Mouse (Mus musculus) MEL (cell line): ENCODE data around the gene Mis18a.

Source experiments
- BHLHE40 ChIP-seq: IDR thresholded peaks from 2 replicates; pipeline ENCODE4 v1.6.1; 2012; ENCODE audit warnings: low read depth, mild to moderate bottlenecking, inconsistent platforms, low read length, improper control_type of control experiment, borderline replicate concordance
- CTCF ChIP-seq, 3 experiments: IDR thresholded peaks in 2 of 3; conservative IDR thresholded peaks in 1 of 3; 2 replicates each; pipeline ENCODE4 v1.5.1; 2011 to 2012; ENCODE audit warnings: low read length in 3 of 3, low read depth in 2 of 3, mild to moderate bottlenecking in 2 of 3, improper control_type of control experiment in 1 of 3, inconsistent platforms in 1 of 3, mixed read lengths in 1 of 3, moderate library complexity in 1 of 3; ENCODE audit not compliant: control insufficient read depth in 1 of 3, insufficient read depth in 1 of 3, poor library complexity in 1 of 3, severe bottlenecking in 1 of 3
- ELF1 ChIP-seq: IDR thresholded peaks from 2 replicates; pipeline ENCODE4 v1.6.1; 2014; ENCODE audit warnings: low read depth, mild to moderate bottlenecking, inconsistent platforms, low read length, improper control_type of control experiment, moderate library complexity
- EP300 ChIP-seq, 2 experiments: IDR thresholded peaks; 2 replicates each; pipeline ENCODE4 v1.6.1; 2011; ENCODE audit warnings: improper control_type of control experiment in 2 of 2, low read length in 2 of 2, low read depth in 1 of 2, mild to moderate bottlenecking in 1 of 2
- GABPA ChIP-seq: IDR thresholded peaks from 2 replicates; pipeline ENCODE4 v1.6.1; 2012; ENCODE audit warnings: low read depth, mild to moderate bottlenecking, inconsistent platforms, low read length, improper control_type of control experiment, moderate library complexity
- NRF1 ChIP-seq: IDR thresholded peaks from 2 replicates; pipeline ENCODE4 v1.6.1; 2014; ENCODE audit warnings: low read depth, mild to moderate bottlenecking, inconsistent platforms, low read length, improper control_type of control experiment, moderate library complexity; ENCODE audit not compliant: poor library complexity, insufficient read depth, severe bottlenecking
- POLR2A ChIP-seq, 2 experiments: IDR thresholded peaks; 2 replicates each; pipeline ENCODE4 v1.6.1; 2011 to 2012; ENCODE audit warnings: low read length in 2 of 2, mild to moderate bottlenecking in 2 of 2, control low read depth in 1 of 2, improper control_type of control experiment in 1 of 2, low read depth in 1 of 2, moderate library complexity in 1 of 2; ENCODE audit not compliant: control insufficient read depth in 1 of 2, insufficient read depth in 1 of 2, poor library complexity in 1 of 2
- ZC3H11A ChIP-seq: IDR thresholded peaks from 2 replicates; pipeline ENCODE4 v1.6.1; 2012; ENCODE audit warnings: low read depth, mild to moderate bottlenecking, inconsistent platforms, low read length, improper control_type of control experiment
- ZKSCAN1 ChIP-seq: IDR thresholded peaks from 2 replicates; pipeline ENCODE4 v1.6.1; 2012; ENCODE audit warnings: low read depth, mild to moderate bottlenecking, inconsistent platforms, low read length, improper control_type of control experiment, moderate library complexity
- ZNF384 ChIP-seq: IDR thresholded peaks from 2 replicates; pipeline ENCODE4 v1.6.1; 2012; ENCODE audit warnings: low read depth, mild to moderate bottlenecking, inconsistent platforms, low read length, improper control_type of control experiment

GRCm38 (mm10) chr16:90673507-90674354, 53.5 kb downstream of the Mis18a start:
- TF ChIP-seq EP300 (IDR thresholded peaks at IDR 0.05; ENCODE audit: low read depth in 1 of 2, low read length in 2 of 2): no peak
- no peak for TF ChIP-seq BHLHE40
- TF ChIP-seq GABPA: no peak
- TF ChIP-seq CTCF (IDR thresholded peaks at IDR 0.05 in 2 of 3, conservative IDR thresholded peaks at IDR 0.05 in 1 of 3; ENCODE audit: control insufficient read depth in 1 of 3, insufficient read depth in 1 of 3, low read depth in 2 of 3, low read length in 3 of 3, poor library complexity in 1 of 3, severe bottlenecking in 1 of 3): no peak
- TF ChIP-seq NRF1: no peak
- TF ChIP-seq POLR2A (IDR thresholded peaks at IDR 0.05; ENCODE audit: control insufficient read depth in 1 of 2, insufficient read depth in 1 of 2, low read depth in 1 of 2, low read length in 2 of 2, poor library complexity in 1 of 2): no peak
- no peak for TF ChIP-seq ZNF384
- no peak for TF ChIP-seq ZKSCAN1
- no peak for TF ChIP-seq ZC3H11A
- TF ChIP-seq ELF1: no peak
